Mouse (Mus musculus): ENCODE measurements around the gene Zfp978.
"Not testable (repeated sequence)": the region's sequence is repeated elsewhere in the genome, so short reads cannot be mapped to it uniquely, and the experiment has no call there.

Gene Zfp978

DNA sequence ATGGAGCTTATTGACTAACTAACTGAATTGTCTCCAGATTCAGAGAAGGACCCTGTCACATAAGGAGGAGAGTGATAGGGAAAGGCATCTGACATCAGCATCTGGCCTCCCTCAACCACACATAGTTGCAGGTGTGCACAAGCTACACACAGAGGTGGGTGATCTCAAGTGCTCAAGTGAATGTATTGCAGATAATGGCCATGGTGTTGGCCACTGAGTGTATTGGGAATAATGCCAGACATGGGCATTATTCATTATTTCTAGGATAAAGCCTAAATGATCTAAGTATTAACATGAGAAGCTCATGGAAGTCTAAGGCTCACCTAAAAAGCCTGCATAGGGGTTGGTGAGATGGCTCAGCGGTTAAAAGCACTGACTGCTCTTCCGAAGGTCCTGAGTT lies 10.6 kb upstream of the Zfp978 start:
- DNase-seq (ENCODE audit: extremely low spot score): not testable (repeated sequence)

- DNase-seq (ENCODE audit: extremely low spot score): not testable (repeated sequence)
Measured at GRCm38 (mm10) chr4:147351376-147351980, 9.6 kb upstream of the Zfp978 start.

- not testable (repeated sequence) for DNase-seq (ENCODE audit: extremely low spot score)
Measured at GRCm38 (mm10) chr4:147353626-147354025, 7.5 kb upstream of the Zfp978 start.

DNA sequence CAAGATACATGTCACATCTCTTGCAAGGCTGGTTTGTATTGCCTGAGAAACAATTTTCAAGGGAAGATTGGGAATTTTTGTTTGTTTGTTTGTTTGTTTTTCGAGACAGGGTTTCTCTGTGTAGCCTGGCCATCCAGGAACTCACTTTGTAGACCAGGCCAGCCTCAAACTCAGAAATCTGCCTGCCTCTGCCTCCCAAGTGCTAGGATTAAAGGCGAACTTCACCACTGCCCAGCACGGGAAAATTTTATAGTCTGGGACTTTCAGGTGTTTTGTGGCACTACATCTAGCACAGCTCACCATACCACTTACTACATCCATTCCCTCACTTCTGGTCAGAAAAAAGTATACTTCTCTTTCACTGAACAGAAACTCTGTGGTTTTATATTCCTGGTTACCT lies 5.1 kb upstream of the Zfp978 start:
- not testable (repeated sequence) for DNase-seq (ENCODE audit: extremely low spot score)

- DNase-seq (ENCODE audit: extremely low spot score): not testable (repeated sequence)
Measured at GRCm38 (mm10) chr4:147357195-147357594, 3.9 kb upstream of the Zfp978 start.

DNA sequence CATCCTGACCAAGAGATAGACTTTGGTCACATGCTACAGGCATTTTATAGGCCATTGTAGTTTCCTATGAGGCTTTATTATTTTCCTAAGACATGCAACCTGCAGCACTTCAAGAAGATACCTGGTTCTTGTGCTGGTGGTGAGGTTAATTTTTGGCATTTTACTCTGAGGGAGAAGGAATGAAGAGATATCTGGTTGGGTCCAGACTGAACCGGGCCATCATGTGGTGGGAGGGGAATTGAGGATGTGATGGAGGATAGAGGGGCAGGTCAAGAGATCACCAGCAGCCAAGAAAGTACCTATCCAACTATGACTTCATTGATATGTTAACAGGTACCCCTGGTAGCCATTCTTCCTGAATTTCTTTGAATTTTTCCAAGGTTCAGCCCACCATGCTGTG lies 769 bp downstream of the Zfp978 start:
- DNase-seq (ENCODE audit: extremely low spot score): not testable (repeated sequence)

GRCm38 (mm10) chr4:147369564-147369963 lies 8.5 kb downstream of the Zfp978 start:
- DNase-seq (ENCODE audit: extremely low spot score): not testable (repeated sequence)

GRCm38 (mm10) chr4:147383199-147383598 lies 22.1 kb downstream of the Zfp978 start:
- DNase-seq (ENCODE audit: extremely low spot score): not testable (repeated sequence)

DNA sequence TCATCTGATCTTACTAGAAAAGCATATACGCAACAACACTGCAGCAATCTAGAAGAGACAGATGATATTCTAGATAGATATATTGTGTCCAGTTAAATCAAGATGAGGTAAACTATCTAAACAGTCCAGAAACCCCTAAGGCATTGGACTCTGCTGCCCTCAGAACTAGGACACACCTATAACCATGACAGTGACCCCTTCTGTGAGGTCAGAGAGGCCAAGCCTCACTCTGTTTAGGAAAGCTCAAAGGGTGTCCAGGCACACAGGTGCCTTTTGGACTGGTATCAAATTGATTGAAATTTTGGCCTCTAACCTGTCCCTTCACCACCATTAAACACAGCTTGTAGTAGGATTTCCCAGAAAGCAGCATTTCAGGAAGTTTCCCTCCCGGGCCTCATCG lies 36.1 kb downstream of the Zfp978 start:
- not testable (repeated sequence) for DNase-seq (ENCODE audit: extremely low spot score)

GRCm38 (mm10) chr4:147397934-147398682 lies 37.0 kb downstream of the Zfp978 start:
- not testable (repeated sequence) for DNase-seq (ENCODE audit: extremely low spot score)

- DNase-seq (ENCODE audit: extremely low spot score): not testable (repeated sequence)
Measured at GRCm38 (mm10) chr4:147398741-147399140, 37.6 kb downstream of the Zfp978 start.

- not testable (repeated sequence) for DNase-seq (ENCODE audit: extremely low spot score)
Measured at GRCm38 (mm10) chr4:147399505-147399904, 38.4 kb downstream of the Zfp978 start.

GRCm38 (mm10) chr4:147400031-147400847 lies 39.1 kb downstream of the Zfp978 start:
- DNase-seq (ENCODE audit: extremely low spot score): not testable (repeated sequence)

- DNase-seq (ENCODE audit: extremely low spot score): not testable (repeated sequence)
Measured at GRCm38 (mm10) chr4:147400848-147401715, 40.0 kb downstream of the Zfp978 start.

DNA sequence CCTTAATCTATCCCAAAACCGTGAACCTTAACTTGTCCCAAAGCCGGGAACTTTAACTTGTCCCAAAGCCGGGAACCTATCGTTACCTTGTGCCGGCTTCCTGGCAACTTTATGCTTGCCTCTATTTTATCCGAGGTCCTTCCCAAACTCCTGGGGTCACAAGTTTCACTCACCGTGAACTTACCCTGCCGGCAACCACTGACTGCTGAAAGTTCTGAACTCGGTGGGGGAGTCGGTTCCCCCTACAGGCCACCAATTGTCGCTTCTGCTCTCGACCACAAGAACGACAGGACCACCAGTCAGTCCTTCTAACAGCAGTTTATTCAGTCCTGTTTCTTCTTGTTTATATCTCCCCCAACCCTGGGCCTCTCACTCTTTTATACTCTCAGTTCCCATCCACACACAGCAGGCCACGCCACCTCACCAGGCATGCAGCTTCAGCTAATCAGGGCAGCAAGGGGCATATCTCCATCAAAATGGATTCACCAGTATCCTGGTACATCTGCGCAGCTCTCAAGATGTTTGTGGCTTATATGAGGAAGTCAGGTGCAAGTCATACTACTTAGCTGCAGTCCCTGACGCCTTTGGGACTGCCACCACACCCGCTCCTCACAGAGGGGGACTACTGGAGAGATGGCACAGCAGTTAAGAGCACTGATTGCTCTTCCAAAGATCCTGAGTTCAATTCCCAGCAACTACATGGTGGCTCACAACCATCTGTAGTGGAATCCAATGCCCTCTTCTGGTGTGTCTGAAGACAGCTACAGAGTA lies 40.8 kb downstream of the Zfp978 start:
- not testable (repeated sequence) for DNase-seq (ENCODE audit: extremely low spot score)

DNA sequence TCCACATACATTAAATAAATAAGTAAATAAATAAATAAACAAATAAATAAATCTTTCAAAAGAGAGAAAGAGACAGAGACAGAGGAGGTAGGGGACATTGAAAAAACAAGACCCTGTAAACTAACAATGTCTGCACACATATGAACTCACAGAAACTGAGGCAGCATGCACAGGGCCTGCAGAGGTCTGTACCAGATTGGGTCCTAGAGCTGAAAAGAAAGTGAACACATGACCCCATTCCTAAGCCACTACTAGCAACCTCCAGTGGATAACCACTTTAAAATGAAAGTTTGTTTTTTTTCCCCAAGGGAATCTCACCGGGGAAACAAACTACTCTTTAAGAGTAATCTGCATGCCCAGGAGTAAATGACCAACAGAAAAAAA lies 41.4 kb downstream of the Zfp978 start:
- DNase-seq (ENCODE audit: extremely low spot score): not testable (repeated sequence)

DNA sequence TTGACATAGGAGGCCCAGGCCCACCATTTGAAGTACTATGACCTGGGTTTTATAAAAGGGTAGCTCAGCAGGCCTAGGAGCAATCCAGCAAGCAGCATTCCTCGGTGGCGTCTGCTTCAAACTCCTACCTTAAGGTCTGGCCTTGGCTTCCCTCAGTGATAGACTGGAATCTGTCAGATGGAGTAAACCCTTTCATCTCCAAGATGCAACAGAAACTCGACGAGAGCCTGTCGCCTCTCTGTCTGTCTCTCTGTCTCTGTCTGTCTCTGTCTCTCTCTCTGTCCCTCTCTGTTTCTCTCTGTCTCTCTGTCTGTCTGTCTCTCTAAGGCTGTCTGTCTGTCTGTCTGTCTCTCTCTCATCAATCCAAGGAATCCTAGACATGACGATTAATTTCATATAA lies 42.4 kb downstream of the Zfp978 start:
- not testable (repeated sequence) for DNase-seq (ENCODE audit: extremely low spot score)

- not testable (repeated sequence) for DNase-seq (ENCODE audit: extremely low spot score)
Measured at GRCm38 (mm10) chr4:147403931-147404913, 43.1 kb downstream of the Zfp978 start.

GRCm38 (mm10) chr4:147406735-147407462 lies 45.8 kb downstream of the Zfp978 start:
- DNase-seq (ENCODE audit: extremely low spot score): peak; percentile 81

Data from embryo, embryonic 9.5 days (tissue).